Mouse (Mus musculus) olfactory bulb, adult 2 months (tissue): ENCODE data around the gene Grm8. TPM values are rescaled to one million over a fixed set of nuclear protein-coding genes. Genes with fewer than 3 reads are reported as not detected.

Source experiments
- H3K27ac ChIP-seq: fragments of 200-500 bp; 2 replicates; pipeline ENCODE4 v1.5.1; 2012; ENCODE audit warnings: low read depth, low read length; ENCODE audit not compliant: insufficient read depth
- H3K4me1 ChIP-seq: fragments of 200-500 bp; 2 replicates; pipeline ENCODE4 v1.6.1; 2012; ENCODE audit warnings: low read length; ENCODE audit not compliant: control insufficient read depth, insufficient read depth
- H3K4me3 ChIP-seq: fragments of 200-500 bp; 2 replicates; pipeline ENCODE4 v1.5.1; 2012; ENCODE audit warnings: mild to moderate bottlenecking, low read depth, low read length, moderate library complexity; ENCODE audit not compliant: insufficient read depth
- CTCF ChIP-seq: fragments of 200-500 bp; IDR thresholded peaks from 2 replicates; pipeline ENCODE4 v1.5.1; 2012; ENCODE audit warnings: low read depth, mild to moderate bottlenecking, low read length, moderate library complexity; ENCODE audit not compliant: insufficient read depth
- POLR2A ChIP-seq: fragments of 200-500 bp; IDR thresholded peaks from 2 replicates; pipeline ENCODE4 v1.6.1; 2012; ENCODE audit warnings: mild to moderate bottlenecking, low read depth, low read length, moderate library complexity; ENCODE audit not compliant: insufficient read depth
- WGBS: fragments of 180-500 bp; shearing (Covaris S2); methylation state at CpG from one replicate; pipeline ENCODE4 v1.1.7; 2018; 5-methylcytosine and 5-hydroxymethylcytosine counted together
- polyA plus RNA-seq: library from polyadenylated mRNA; stranded (reverse); fragments of >200 nt; gene quantifications from 2 replicates; pipeline ENCODE4 v1.2.4, GENCODE M21; 2012; ENCODE audit warnings: low replicate concordance; ENCODE audit not compliant: missing spikeins, insufficient read depth, insufficient read length

Grm8 gene
- polyA plus RNA-seq, 1 experiment, result not detected

GRCm38 (mm10) chr6:27360440-27360839, 774.5 kb downstream of the Grm8 start:
- TF ChIP-seq CTCF (no peak), POLR2A (no peak)
- Histone ChIP-seq H3K4me1 (no peaks in the 10 kb centered on the region), H3K4me3 (no peak overlapping the region), H3K27ac (no peak overlapping the region)

GRCm38 (mm10) chr6:27351147-27351546, 783.8 kb downstream of the Grm8 start:
- no peak for TF ChIP-seq POLR2A
- Histone ChIP-seq H3K4me1 (no peaks in the 10 kb centered on the region), H3K27ac (no peak overlapping the region), H3K4me3 (no peak overlapping the region)
- 90% methylated on average over 4 of the region's 4 CpGs for WGBS

GRCm38 (mm10) chr6:27348272-27348671, 786.7 kb downstream of the Grm8 start:
- WGBS, result 65% methylated on average over 2 of the region's 2 CpGs
- Histone ChIP-seq H3K27ac (no peak overlapping the region), H3K4me3 (no peak overlapping the region), H3K4me1 (no peaks in the 10 kb centered on the region)
- TF ChIP-seq POLR2A (no peak), CTCF (no peak)

GRCm38 (mm10) chr6:27346311-27346710, 788.7 kb downstream of the Grm8 start:
- Histone ChIP-seq H3K4me1 (no peaks in the 10 kb centered on the region), H3K27ac (no peak overlapping the region), H3K4me3 (no peak overlapping the region)
- no peak for TF ChIP-seq POLR2A
- TF ChIP-seq CTCF, result no peak
- WGBS, result 73% methylated on average over 1 of the region's 1 CpGs

- TF ChIP-seq CTCF (no peak), POLR2A (no peak)
- Histone ChIP-seq H3K4me1 (no peaks in the 10 kb centered on the region), H3K27ac (no peak overlapping the region), H3K4me3 (no peak overlapping the region)
- 74% methylated on average over 4 of the region's 4 CpGs for WGBS
Observed at GRCm38 (mm10) chr6:27340131-27340530, 794.8 kb downstream of the Grm8 start.

- no peak for TF ChIP-seq POLR2A
- TF ChIP-seq CTCF, result no peak
- Histone ChIP-seq H3K4me1 (no peaks in the 10 kb centered on the region), H3K4me3 (no peak overlapping the region), H3K27ac (no peak overlapping the region)
- 71% methylated on average over 1 of the region's 1 CpGs for WGBS
Observed at GRCm38 (mm10) chr6:27318575-27318974, 816.4 kb downstream of the Grm8 start.

GRCm38 (mm10) chr6:27317422-27317821, 817.6 kb downstream of the Grm8 start:
- TF ChIP-seq CTCF (no peak), POLR2A (no peak)
- no peak overlapping the region for H3K4me3 ChIP-seq
- 49% methylated on average over 3 of the region's 3 CpGs for WGBS
- H3K27ac ChIP-seq, result no peak overlapping the region
- no peaks in the 10 kb centered on the region for H3K4me1 ChIP-seq

- Histone ChIP-seq H3K4me3 (no peak overlapping the region), H3K4me1 (no peaks in the 10 kb centered on the region), H3K27ac (no peak overlapping the region)
- TF ChIP-seq POLR2A (no peak), CTCF (no peak)
- 86% methylated on average over 1 of the region's 1 CpGs for WGBS
Observed at GRCm38 (mm10) chr6:27316018-27316417, 819.0 kb downstream of the Grm8 start.

- no peak for TF ChIP-seq POLR2A
- TF ChIP-seq CTCF, result no peak
- Histone ChIP-seq H3K27ac (no peak overlapping the region), H3K4me3 (no peak overlapping the region), H3K4me1 (no peaks in the 10 kb centered on the region)
- WGBS, result 83% methylated on average over 5 of the region's 5 CpGs
Observed at GRCm38 (mm10) chr6:27314273-27315009, 820.5 kb downstream of the Grm8 start.

- Histone ChIP-seq H3K27ac (no peak overlapping the region), H3K4me1 (no peaks in the 10 kb centered on the region), H3K4me3 (no peak overlapping the region)
- TF ChIP-seq POLR2A (no peak), CTCF (no peak)
Observed at GRCm38 (mm10) chr6:27310401-27310800, 824.6 kb downstream of the Grm8 start.
